Mouse (Mus musculus) midbrain, postnatal 0 days (tissue): ENCODE data around the gene Myh7. TPM values are rescaled to one million over a fixed set of nuclear protein-coding genes. Genes with fewer than 3 reads are reported as not detected.

ENCODE experiments used
- ATAC-seq: fragments of 200-750 bp; cut with Nextera tagmentation; 2 replicates; pipeline ENCODE4 v1.8.0; 2017; ENCODE audit warnings: moderate number of reproducible peaks, mild to moderate bottlenecking, moderate TSS enrichment, moderate library complexity; ENCODE audit not compliant: low FRiP score
- DNase-seq: peaks from one replicate; pipeline ENCODE4 v3.0.0-alpha.2; 2015; ENCODE audit warnings: low spot score
- H3K27ac ChIP-seq: fragments of 300-500 bp; sonication (generic); 2 replicates; pipeline ENCODE4 v1.5.1; 2014; ENCODE audit warnings: low read depth, mild to moderate bottlenecking, low read length, mixed read lengths
- H3K27me3 ChIP-seq: fragments of 300-500 bp; sonication (generic); 2 replicates; pipeline ENCODE4 v1.6.1; 2014; ENCODE audit warnings: low read length, control low read depth, mixed read lengths; ENCODE audit not compliant: insufficient read depth
- H3K36me3 ChIP-seq: fragments of 300-500 bp; sonication (generic); 2 replicates; pipeline ENCODE4 v1.6.1; 2014; ENCODE audit warnings: low read length, control low read depth, mixed read lengths; ENCODE audit not compliant: insufficient read depth
- H3K4me1 ChIP-seq: fragments of 300-500 bp; sonication (generic); 2 replicates; pipeline ENCODE4 v1.6.1; 2014; ENCODE audit warnings: mild to moderate bottlenecking, control low read depth, antibody characterized with exemption, low read length, mixed read lengths; ENCODE audit not compliant: insufficient read depth
- H3K4me2 ChIP-seq: fragments of 300-500 bp; sonication (generic); 2 replicates; pipeline ENCODE4 v1.6.1; 2014; ENCODE audit warnings: low read depth, mild to moderate bottlenecking, low read length, mixed read lengths; ENCODE audit not compliant: poor library complexity, severe bottlenecking
- H3K4me3 ChIP-seq: fragments of 300-500 bp; sonication (generic); 2 replicates; pipeline ENCODE4 v1.5.1; 2014; ENCODE audit warnings: low read depth, mild to moderate bottlenecking, low read length, moderate library complexity
- H3K9ac ChIP-seq: fragments of 300-500 bp; sonication (generic); replicated peaks from 2 replicates; pipeline ENCODE4 v1.6.1; 2014; ENCODE audit warnings: mild to moderate bottlenecking, low read length, moderate library complexity, mixed read lengths; ENCODE audit not compliant: poor library complexity, severe bottlenecking
- H3K9me3 ChIP-seq: fragments of 300-500 bp; sonication (generic); 2 replicates; pipeline ENCODE4 v1.6.1; 2016; ENCODE audit warnings: low read length, control low read depth
- CTCF ChIP-seq: IDR thresholded peaks from 2 replicates; pipeline ENCODE4 v1.5.1; 2016; ENCODE audit warnings: antibody characterized with exemption, mild to moderate bottlenecking
- WGBS: fragments of 180-500 bp; shearing (Covaris S2); extraction: QIAGEN DNeasy Blood & Tissue Kit; methylation state at CpG from one replicate; pipeline ENCODE4 v1.1.7; 2014; 5-methylcytosine and 5-hydroxymethylcytosine counted together
- polyA plus RNA-seq: library from polyadenylated mRNA; unstranded; fragments of >200 nt; fragmentation: Nextera tagmentation; extraction: Ambion mirVana; gene quantifications from 2 replicates; pipeline ENCODE4 v1.2.1, GENCODE M21; 2015
- total RNA-seq: library from RNA; depleted of rRNA; stranded (reverse); fragments of >200 nt; gene quantifications from 2 replicates; pipeline ENCODE4 v1.2.3, GENCODE M21; 2014

Gene Myh7
- total and polyA plus RNA-seq, 2 experiments from 2014 or later, result 3.2 to 9.6 TPM

- Histone ChIP-seq H3K4me3 (no peak overlapping the region), H3K27ac (no peak overlapping the region), H3K36me3 (no peaks in the 10 kb centered on the region), H3K9ac (no peak overlapping the region), H3K9me3 (no peaks in the 10 kb centered on the region), H3K4me1 (no peaks in the 10 kb centered on the region), H3K4me2 (no peak overlapping the region), H3K27me3 (no peaks in the 10 kb centered on the region)
- ATAC-seq (no peak), DNase-seq (no peak)
- TF ChIP-seq CTCF, result no peak
Measured at GRCm38 (mm10) chr14:54968344-54968743, 26.1 kb downstream of the Myh7 start.

GRCm38 (mm10) chr14:54967874-54968273 lies 26.6 kb downstream of the Myh7 start:
- Histone ChIP-seq H3K27ac (no peak overlapping the region), H3K4me3 (no peak overlapping the region), H3K9me3 (no peaks in the 10 kb centered on the region), H3K27me3 (no peaks in the 10 kb centered on the region), H3K9ac (no peak overlapping the region), H3K36me3 (no peaks in the 10 kb centered on the region), H3K4me1 (no peaks in the 10 kb centered on the region), H3K4me2 (no peak overlapping the region)
- no peak for TF ChIP-seq CTCF
- 89% methylated on average over 3 of the region's 3 CpGs for WGBS
- DNase-seq (no peak), ATAC-seq (no peak)

GRCm38 (mm10) chr14:54966320-54966977 lies 28.0 kb downstream of the Myh7 start, which contains the start of gene Myh6:
Gene Myh6 (minus strand): TSS chr14:54966927.
- Histone ChIP-seq H3K4me1 (no peaks in the 10 kb centered on the region), H3K9ac (no peak within 1 kb of the TSS), H3K9me3 (no peaks in the 10 kb centered on the region), H3K4me2 (no peak within 1 kb of the TSS), H3K27ac (no peak within 1 kb of the TSS), H3K36me3 (no peaks in the 10 kb centered on the region), H3K4me3 (no peak within 1 kb of the TSS), H3K27me3 (no peaks in the 10 kb centered on the region)
- TF ChIP-seq CTCF, result no peak
- ATAC-seq, result no peak
- WGBS, result 74% methylated on average over 7 of the region's 7 CpGs
- no peak for DNase-seq

- no peak for ATAC-seq
- no peak overlapping the region for H3K27ac ChIP-seq
- H3K4me1 ChIP-seq, result no peaks in the 10 kb centered on the region
- DNase-seq, result no peak
- no peaks in the 10 kb centered on the region for H3K36me3 ChIP-seq
- no peak overlapping the region for H3K9ac ChIP-seq
- no peaks in the 10 kb centered on the region for H3K9me3 ChIP-seq
- no peak for TF ChIP-seq CTCF
- H3K27me3 ChIP-seq, result no peaks in the 10 kb centered on the region
- no peak overlapping the region for H3K4me3 ChIP-seq
- 79% methylated on average over 6 of the region's 6 CpGs for WGBS
- H3K4me2 ChIP-seq, result no peak overlapping the region
Measured at GRCm38 (mm10) chr14:54965631-54966030, 28.8 kb downstream of the Myh7 start.

- WGBS, result 86% methylated on average over 15 of the region's 15 CpGs
- Histone ChIP-seq H3K36me3 (no peaks in the 10 kb centered on the region), H3K4me3 (no peak overlapping the region), H3K4me1 (no peaks in the 10 kb centered on the region), H3K9ac (no peak overlapping the region), H3K4me2 (no peak overlapping the region), H3K9me3 (no peaks in the 10 kb centered on the region), H3K27ac (no peak overlapping the region), H3K27me3 (no peaks in the 10 kb centered on the region)
- no peak for DNase-seq
- no peak for TF ChIP-seq CTCF
- no peak for ATAC-seq
Measured at GRCm38 (mm10) chr14:54965044-54965443, 29.4 kb downstream of the Myh7 start.

- H3K36me3 ChIP-seq, result no peaks in the 10 kb centered on the region
- H3K27me3 ChIP-seq, result no peaks in the 10 kb centered on the region
- no peak overlapping the region for H3K4me2 ChIP-seq
- no peak for TF ChIP-seq CTCF
- no peak overlapping the region for H3K9ac ChIP-seq
- WGBS, result 84% methylated on average over 11 of the region's 11 CpGs
- no peaks in the 10 kb centered on the region for H3K9me3 ChIP-seq
- no peak for ATAC-seq
- H3K4me3 ChIP-seq, result no peak overlapping the region
- no peak for DNase-seq
- no peaks in the 10 kb centered on the region for H3K4me1 ChIP-seq
- H3K27ac ChIP-seq, result no peak overlapping the region
Measured at GRCm38 (mm10) chr14:54963727-54964126, 30.7 kb downstream of the Myh7 start.
